Mouse (Mus musculus) heart, embryonic 12.5 days (tissue): Measurements from ENCODE around the gene Ildr2. TPM values are rescaled to one million over a fixed set of nuclear protein-coding genes. Genes with fewer than 3 reads are reported as not detected.

ENCODE experiments used
- ATAC-seq: fragments of 200-750 bp; cut with Nextera tagmentation; 2 replicates; pipeline ENCODE4 v1.8.0; 2017; ENCODE audit warnings: moderate TSS enrichment, moderate library complexity; ENCODE audit not compliant: insufficient number of reproducible peaks, low FRiP score
- H3K27ac ChIP-seq: fragments of 300-500 bp; sonication (generic); 2 replicates; pipeline ENCODE4 v1.5.1; 2016; ENCODE audit warnings: mild to moderate bottlenecking, moderate library complexity; ENCODE audit not compliant: poor library complexity, severe bottlenecking
- H3K27me3 ChIP-seq: fragments of 300-500 bp; sonication (generic); replicated peaks from 2 replicates; pipeline ENCODE4 v1.6.1; 2016; ENCODE audit warnings: mild to moderate bottlenecking, moderate library complexity
- H3K36me3 ChIP-seq: fragments of 300-500 bp; sonication (generic); 2 replicates; pipeline ENCODE4 v1.6.1; 2016; ENCODE audit warnings: mild to moderate bottlenecking, moderate library complexity
- H3K4me1 ChIP-seq: fragments of 300-500 bp; sonication (generic); replicated peaks from 2 replicates; pipeline ENCODE4 v1.6.1; 2016; ENCODE audit warnings: mild to moderate bottlenecking
- H3K4me2 ChIP-seq: fragments of 300-500 bp; sonication (generic); 2 replicates; pipeline ENCODE4 v1.6.1; 2016; ENCODE audit warnings: mild to moderate bottlenecking, moderate library complexity
- H3K4me3 ChIP-seq: fragments of 300-500 bp; sonication (generic); 2 replicates; pipeline ENCODE4 v1.5.1; 2016; ENCODE audit warnings: mild to moderate bottlenecking
- H3K9ac ChIP-seq: fragments of 300-500 bp; sonication (generic); 2 replicates; pipeline ENCODE4 v1.6.1; 2016; ENCODE audit warnings: mild to moderate bottlenecking, moderate library complexity
- H3K9me3 ChIP-seq: fragments of 300-500 bp; sonication (generic); replicated peaks from 2 replicates; pipeline ENCODE4 v1.6.1; 2016; ENCODE audit warnings: mild to moderate bottlenecking, moderate library complexity
- polyA plus RNA-seq: library from polyadenylated mRNA; unstranded; fragments of >200 nt; fragmentation: Nextera tagmentation; extraction: Ambion mirVana; gene quantifications from 2 replicates; pipeline ENCODE4 v1.2.1, GENCODE M21; 2016

Gene Ildr2
- polyA plus RNA-seq, 1 experiment from 2014 or later: 2.1 TPM

- Histone ChIP-seq H3K9ac (no peak overlapping the region), H3K4me1 (no peaks in the 10 kb centered on the region), H3K4me3 (no peak overlapping the region), H3K9me3 (no peaks in the 10 kb centered on the region), H3K4me2 (no peak overlapping the region), H3K36me3 (no peaks in the 10 kb centered on the region), H3K27ac (no peak overlapping the region), H3K27me3 (no peaks in the 10 kb centered on the region; the same call in 1 of the 2 replicates)
- no peak for ATAC-seq
These were observed 109.2 kb downstream of the Ildr2 start for GRCm38 (mm10) chr1:166363122-166363521.

Other genes starting within 250 kb of the Ildr2 start
- gene Dusp27, start 126.2 kb upstream of the Ildr2 start, polyA plus RNA-seq: 65.9 and 68.8 TPM in 2 replicates
- 0.10 and 0.15 TPM in 2 replicates for gene Gpa33, start 123.9 kb upstream of the Ildr2 start, polyA plus RNA-seq
- gene Mael, start 15.4 kb upstream of the Ildr2 start, polyA plus RNA-seq: not detected in 2 replicates
- gene Tada1, start 125.0 kb downstream of the Ildr2 start, polyA plus RNA-seq: 30.3 and 32.1 TPM in 2 replicates
- gene Pogk, start 155.7 kb downstream of the Ildr2 start, polyA plus RNA-seq: 15.3 and 17.4 TPM in 2 replicates
- not detected in 2 replicates for gene Gm4846, start 243.4 kb downstream of the Ildr2 start, polyA plus RNA-seq